Mouse (Mus musculus) frontal cortex, adult 2 months (tissue): ENCODE measurements around the gene Fcer1g. TPM values are rescaled to one million over a fixed set of nuclear protein-coding genes. Genes with fewer than 3 reads are reported as not detected.
"Not testable (repeated sequence)": the region's sequence is repeated elsewhere in the genome, so short reads cannot be mapped to it uniquely, and the experiment has no call there.

Experiments used
- DNase-seq, 2 experiments: peaks; one replicate each; pipeline ENCODE4 v3.0.0; 2022; ENCODE audit warnings: low spot score in 1 of 2; ENCODE audit errors: extremely low spot score in 1 of 2
- polyA plus RNA-seq: library from polyadenylated mRNA; depleted of rRNA; stranded (reverse); fragments of >200 nt; gene quantifications from 2 replicates; pipeline ENCODE4 v1.2.3, GENCODE M21; 2012

Fcer1g gene
- polyA plus RNA-seq, 1 experiment = 37.1 TPM

- peak; percentile 98 to 99 for DNase-seq
Measured at GRCm38 (mm10) chr1:171246709-171247452, 12.7 kb upstream of the Fcer1g start.

- no peak for DNase-seq
Measured at GRCm38 (mm10) chr1:171245353-171245752, 11.2 kb upstream of the Fcer1g start.

GRCm38 (mm10) chr1:171241952-171242351, 7.8 kb upstream of the Fcer1g start:
- DNase-seq = not testable (repeated sequence)

- no peak for DNase-seq
Measured at GRCm38 (mm10) chr1:171240911-171241310, 6.7 kb upstream of the Fcer1g start.

- no peak for DNase-seq
Measured at GRCm38 (mm10) chr1:171239992-171240744, 6.0 kb upstream of the Fcer1g start.

- DNase-seq = peak in 1 of 2 experiments; percentile 57
Measured at GRCm38 (mm10) chr1:171238463-171238862, 4.3 kb upstream of the Fcer1g start.

GRCm38 (mm10) chr1:171237438-171237837, 3.3 kb upstream of the Fcer1g start:
- DNase-seq = no peak

- no peak for DNase-seq
Measured at GRCm38 (mm10) chr1:171235791-171236190, 1.6 kb upstream of the Fcer1g start.

- DNase-seq = no peak
Measured at GRCm38 (mm10) chr1:171234538-171234937, 373 bp upstream of the Fcer1g start.

- no peak for DNase-seq
Measured at GRCm38 (mm10) chr1:171232800-171233730, 1.1 kb downstream of the Fcer1g start.

- DNase-seq = no peak
Measured at GRCm38 (mm10) chr1:171232348-171232747, 1.8 kb downstream of the Fcer1g start.

GRCm38 (mm10) chr1:171231844-171232243, 2.3 kb downstream of the Fcer1g start:
- DNase-seq = no peak

- no peak for DNase-seq
Measured at GRCm38 (mm10) chr1:171230215-171230614, 4.0 kb downstream of the Fcer1g start.

- DNase-seq = no peak
Measured at GRCm38 (mm10) chr1:171229750-171230149, 4.4 kb downstream of the Fcer1g start.

GRCm38 (mm10) chr1:171227879-171228278, 6.3 kb downstream of the Fcer1g start:
- DNase-seq = no peak

- DNase-seq = no peak
Measured at GRCm38 (mm10) chr1:171226780-171227179, 7.4 kb downstream of the Fcer1g start.

- DNase-seq = no peak
Measured at GRCm38 (mm10) chr1:171224857-171225256, 9.3 kb downstream of the Fcer1g start, which contains the start of gene Apoa2. Gene Apoa2 (plus strand): TSS chr1:171225054.

GRCm38 (mm10) chr1:171223796-171224195, 10.4 kb downstream of the Fcer1g start:
- no peak for DNase-seq

- DNase-seq = no peak
Measured at GRCm38 (mm10) chr1:171223168-171223567, 11.0 kb downstream of the Fcer1g start.

GRCm38 (mm10) chr1:171222238-171223155, 11.7 kb downstream of the Fcer1g start, which contains the start of gene Tomm40l:
Gene Tomm40l (minus strand): TSS chr1:171222514.
- peak; percentile 97 to 99 for DNase-seq
